Mouse (Mus musculus) myocyte (in vitro differentiated cells): ENCODE measurements around the gene Camk2n1.

Experiments used
- TCF12 ChIP-seq: IDR thresholded peaks from one replicate; pipeline ENCODE4 v1.6.1; 2011; ENCODE audit warnings: mild to moderate bottlenecking, control low read depth; ENCODE audit not compliant: poor library complexity, insufficient read depth, severe bottlenecking
- TCF3 ChIP-seq: IDR thresholded peaks from one replicate; pipeline ENCODE4 v1.6.1; 2011; ENCODE audit warnings: low read depth, control low read depth; ENCODE audit not compliant: insufficient read length
- USF1 ChIP-seq: IDR thresholded peaks from one replicate; pipeline ENCODE4 v1.6.1; 2011; ENCODE audit warnings: low read depth, mild to moderate bottlenecking, control low read depth, moderate library complexity

DNA sequence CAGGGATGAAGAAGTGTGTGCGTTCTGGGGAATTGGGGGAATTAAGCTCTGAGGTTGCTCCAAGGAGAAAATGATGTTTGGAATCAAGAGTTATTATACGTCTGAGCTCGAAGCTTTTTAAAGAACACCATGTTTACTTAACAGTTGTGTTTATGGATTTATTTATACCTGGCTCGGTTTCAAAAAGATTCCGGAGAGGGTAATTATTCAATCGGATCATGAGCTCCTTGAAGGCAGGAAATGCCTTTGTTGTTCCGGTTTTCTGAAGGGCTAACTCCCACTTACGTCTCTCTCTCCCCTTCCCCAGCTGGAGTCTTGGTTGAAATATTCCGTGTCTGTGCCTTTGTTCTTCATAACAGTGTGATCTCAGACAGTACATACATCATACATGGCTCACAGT, 26.8 kb downstream of the Camk2n1 start:
- TF ChIP-seq TCF3, result no peak
- TF ChIP-seq USF1, result no peak
- no peak for TF ChIP-seq TCF12
